Mouse (Mus musculus) embryonic stem cell, embryonic (primary cell): Measurements from ENCODE around the gene Tfec.

Source experiments
- CTCF ChIA-PET, 4 experiments: fragments of 300-600 bp in 2 of 4; fragments of 350-600 bp in 2 of 4; sonication (Branson Sonifier 250); formaldehyde crosslinking; loops; one replicate each; lab custom pipeline; 2022; ENCODE audit warnings: inconsistent platforms in 2 of 4; lab: Charles Lee
- POLR2A ChIA-PET, 4 experiments: fragments of 300-600 bp in 2 of 4; fragments of 350-600 bp in 2 of 4; sonication (Branson Sonifier 250); formaldehyde crosslinking; loops; one replicate each; lab custom pipeline; 2022; ENCODE audit warnings: antibody characterized with exemption in 4 of 4, inconsistent platforms in 1 of 4; lab: Charles Lee

The Tfec gene

GRCm38 (mm10) chr6:16898251-16898862 lies at the start of gene Tfec:
Tfec (minus strand) TSS chr6:16898441.
- CTCF ChIA-PET: no interaction called here
- POLR2A ChIA-PET: no interaction called here

GRCm38 (mm10) chr6:16947837-16948236 lies 49.6 kb upstream of the Tfec start:
- ChIA-PET CTCF (no interaction called here), POLR2A (no interaction called here)

DNA sequence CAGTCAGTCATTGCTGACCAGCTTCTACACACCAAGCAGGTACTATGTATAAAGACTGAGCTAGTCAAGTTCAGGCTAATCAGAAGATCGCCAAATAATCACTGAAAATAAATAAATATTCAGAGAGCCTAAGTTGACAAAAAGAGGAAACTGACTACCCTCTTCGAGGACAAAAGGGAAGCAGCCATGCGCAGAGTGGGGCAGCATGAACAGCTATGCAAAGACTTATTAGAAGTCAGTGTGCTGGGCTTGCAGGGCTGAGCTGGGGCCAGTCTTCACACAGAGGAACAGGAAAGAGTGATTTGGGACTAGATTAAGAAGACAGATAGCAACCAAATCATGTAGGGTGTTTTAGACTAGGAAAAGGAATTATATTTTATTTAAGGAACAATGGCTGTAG lies 45.3 kb upstream of the Tfec start:
- POLR2A ChIA-PET: no interaction called here
- CTCF ChIA-PET: no interaction called here

GRCm38 (mm10) chr6:16942433-16942832 lies 44.2 kb upstream of the Tfec start:
- ChIA-PET POLR2A (no interaction called here), CTCF (interaction anchor here in 1 of 4 experiments (0.6 kb wide), 1 partner anchor 37 kb away, joined by 4 read pairs; no protein-coding TSS in a partner anchor)

GRCm38 (mm10) chr6:16931059-16931458 lies 32.8 kb upstream of the Tfec start:
- ChIA-PET POLR2A (no interaction called here), CTCF (no interaction called here)

DNA sequence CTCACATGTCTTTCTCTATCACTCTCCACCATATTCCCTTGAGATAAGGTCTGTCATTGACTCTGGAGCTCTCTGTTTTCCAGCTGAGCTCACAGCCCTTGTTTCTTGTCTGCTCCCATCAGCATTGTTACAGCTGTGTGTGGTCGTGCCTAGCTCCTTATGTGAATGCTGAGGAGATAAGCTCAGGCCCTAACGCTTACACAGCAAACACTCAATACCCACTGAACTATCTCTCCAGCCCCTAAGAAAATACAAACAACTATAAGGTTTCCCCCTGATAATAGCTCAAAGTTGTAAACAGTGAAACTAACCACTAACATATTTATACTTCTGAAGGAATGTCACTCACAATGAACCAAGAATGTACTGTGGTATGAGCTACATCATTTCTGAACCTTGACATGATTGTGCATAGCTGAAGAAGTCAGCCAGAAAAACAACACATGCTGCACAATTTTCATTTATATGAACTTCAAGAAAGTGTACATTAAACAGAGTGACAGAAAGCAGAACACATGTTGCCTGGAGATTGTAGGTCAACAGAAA lies 21.9 kb upstream of the Tfec start:
- CTCF ChIA-PET: no interaction called here
- POLR2A ChIA-PET: no interaction called here

DNA sequence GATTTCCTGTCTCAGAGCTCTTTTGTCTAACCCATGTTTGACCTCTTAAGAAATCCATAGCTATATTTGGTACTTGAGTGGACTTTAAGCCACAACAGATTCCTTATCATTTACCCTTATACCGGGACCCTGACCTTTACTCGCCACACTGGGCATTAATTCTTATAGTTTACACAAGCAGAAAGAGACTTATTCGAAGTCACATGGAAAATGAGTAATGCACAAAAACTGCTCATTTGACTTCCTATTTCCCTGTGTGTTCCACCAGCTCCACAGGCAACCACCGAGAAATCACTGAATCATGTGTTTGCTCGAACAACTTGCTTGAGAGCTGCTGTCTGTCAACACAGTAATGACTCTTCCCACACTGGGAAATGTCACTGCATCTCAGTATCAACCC lies 6.4 kb downstream of the Tfec start:
- CTCF ChIA-PET: no interaction called here
- POLR2A ChIA-PET: interaction anchor here in 1 of 4 experiments (0.5 kb wide), 1 partner anchor 161 kb away, joined by 3 read pairs; no protein-coding TSS in a partner anchor

GRCm38 (mm10) chr6:16883537-16884307 lies 14.5 kb downstream of the Tfec start:
- ChIA-PET POLR2A (no interaction called here), CTCF (no interaction called here)

- ChIA-PET POLR2A (no interaction called here), CTCF (no interaction called here)
Observed at GRCm38 (mm10) chr6:16874021-16874542, 24.2 kb downstream of the Tfec start.

DNA sequence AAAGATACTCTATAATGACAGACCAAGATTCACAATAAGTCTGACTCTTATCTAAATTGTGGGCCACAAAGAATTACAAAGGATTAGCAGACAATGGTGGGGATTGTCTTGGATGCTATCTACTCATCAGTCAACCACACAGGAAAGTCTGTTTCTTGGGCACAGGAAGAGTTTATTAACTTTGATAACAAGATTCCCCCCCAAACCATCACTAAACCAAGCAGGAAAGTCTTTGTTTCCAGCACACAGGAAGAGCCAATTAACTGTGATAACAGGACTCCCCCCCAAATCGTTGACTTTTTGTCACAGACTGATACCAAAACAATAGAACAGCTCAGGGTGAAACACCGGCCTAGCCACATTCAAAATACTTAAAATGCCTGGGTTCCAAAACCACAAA lies 28.2 kb downstream of the Tfec start:
- CTCF ChIA-PET: no interaction called here
- POLR2A ChIA-PET: no interaction called here

GRCm38 (mm10) chr6:16868314-16868713 lies 29.9 kb downstream of the Tfec start:
- ChIA-PET POLR2A (no interaction called here), CTCF (no interaction called here)

- ChIA-PET CTCF (no interaction called here), POLR2A (no interaction called here)
Observed at GRCm38 (mm10) chr6:16862753-16863508, 35.3 kb downstream of the Tfec start.

DNA sequence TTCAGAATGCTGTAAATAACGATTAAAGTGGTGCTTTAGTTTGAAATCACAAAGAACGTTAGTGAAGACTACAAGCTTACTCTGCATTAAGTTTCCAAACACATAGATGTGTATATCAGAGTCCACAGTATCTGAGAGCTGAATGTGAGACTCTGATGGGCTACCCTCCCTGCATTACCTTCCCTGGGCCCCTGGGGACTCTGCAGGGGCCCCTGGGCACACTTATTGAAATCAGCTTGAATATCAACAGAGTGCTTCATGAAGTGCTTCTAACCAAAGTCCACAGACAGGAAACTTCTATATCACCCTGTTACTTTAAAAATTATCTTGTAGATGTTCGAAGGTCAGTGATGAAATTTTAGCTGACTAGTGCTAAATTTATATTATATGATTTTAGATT lies 36.2 kb downstream of the Tfec start:
- POLR2A ChIA-PET: no interaction called here
- CTCF ChIA-PET: no interaction called here

- CTCF ChIA-PET: no interaction called here
- POLR2A ChIA-PET: no interaction called here
Observed at GRCm38 (mm10) chr6:16855879-16856545, 42.2 kb downstream of the Tfec start.

DNA sequence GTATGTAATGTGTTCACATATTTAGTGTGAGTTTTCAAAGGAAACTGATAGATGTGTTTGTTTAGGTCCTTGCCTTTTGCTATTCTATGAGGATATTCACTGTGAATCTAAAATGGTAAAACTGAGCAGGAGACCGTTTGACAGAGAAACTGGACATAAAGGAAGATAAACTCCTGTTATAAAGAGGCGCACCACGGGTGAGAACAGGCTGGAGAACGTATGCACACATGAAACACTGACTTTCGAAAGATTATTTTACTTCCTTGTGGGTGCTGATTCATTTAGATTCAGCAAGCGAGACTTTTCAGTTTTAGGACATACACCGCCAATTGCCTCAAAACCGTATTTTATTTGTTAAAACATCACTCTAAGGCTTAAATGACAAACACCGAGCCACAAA lies 43.3 kb downstream of the Tfec start:
- ChIA-PET CTCF (no interaction called here), POLR2A (no interaction called here)

DNA sequence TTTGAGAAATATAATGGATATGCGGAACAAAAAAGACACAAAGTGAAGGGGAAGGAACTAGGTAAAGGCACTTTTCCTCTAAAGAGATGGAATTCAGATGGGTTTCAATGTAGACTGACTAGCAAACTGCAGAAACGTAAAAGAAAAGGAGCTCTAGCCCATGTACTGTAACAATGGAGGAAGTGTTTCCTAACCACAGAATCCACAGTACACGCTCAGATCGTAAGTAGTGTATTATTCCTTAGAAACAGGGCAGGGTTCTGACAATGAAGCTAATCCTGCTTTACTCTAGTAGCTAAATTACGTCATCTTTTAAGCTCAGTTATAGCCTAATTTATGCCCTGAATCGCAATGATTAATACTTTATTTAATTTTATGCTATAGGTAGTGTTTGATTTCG lies 51.7 kb downstream of the Tfec start:
- ChIA-PET POLR2A (no interaction called here), CTCF (no interaction called here)

- POLR2A ChIA-PET: no interaction called here
Observed at GRCm38 (mm10) chr6:16835631-16836030, 62.6 kb downstream of the Tfec start.

GRCm38 (mm10) chr6:16828304-16828703 lies 69.9 kb downstream of the Tfec start:
- ChIA-PET CTCF (no interaction called here), POLR2A (no interaction called here)

More at GRCm38 (mm10) chr6:16835631-16836030, 62.6 kb downstream of the Tfec start:
- CTCF ChIA-PET: no interaction called here

- POLR2A ChIA-PET: no interaction called here
Observed at GRCm38 (mm10) chr6:16821985-16822384, 76.3 kb downstream of the Tfec start.

More at GRCm38 (mm10) chr6:16821985-16822384, 76.3 kb downstream of the Tfec start:
- CTCF ChIA-PET: no interaction called here
